21 mouse cellular contexts compared by ENCODE assay signal in genomic region chr13:42905818-42906217, GRCm38 (mm10).
A peak's percentile ranks its signal among the peaks of the same experiment; 100 is the strongest.
DNase-seq lines count a peak whose midpoint lies in the region; ATAC-seq and TF ChIP-seq lines count a peak whose summit lies in the region.
"Had no signal": no experiment of that assay in that cellular context is flagged by ENCODE, and none has a peak within 500 bp of the region (broad histone marks: within the 10 kb centered on the region; RNA-seq: fewer than 3 reads in every experiment).

No protein-coding gene starts in this region.

- WGBS in heart, embryonic 13.5 days = 35% methylated on average over 4 of the region's 4 CpGs

- peaks cover 23% of the 10 kb centered on the region for H3K4me1 ChIP-seq in heart, embryonic 13.5 days
- H3K4me1 ChIP-seq in CH12.LX (ENCODE audit: control insufficient read depth in 1 of 2, insufficient read depth in 2 of 2) = peaks cover 0 to 19% of the 10 kb centered on the region in 2 experiments; a peak in 2 of 4 replicates
- H3K4me1 ChIP-seq: megakaryocyte, embryonic 14.5 days had no signal

- TF ChIP-seq RAD21 in CH12.LX (IDR thresholded peaks at IDR 0.05; ENCODE audit: low read depth, low read length) = no peak

- dilution Hi-C loops in CH12.LX (cut with MboI; ENCODE audit: extremely low pct_ligation_motif_present, extremely low pct_unique_long_range_greater_than_20kb, low sequenced_read_pairs) = no loop called here

- TF ChIP-seq POLR2A in CH12.LX (IDR thresholded peaks at IDR 0.05; ENCODE audit: low read depth, low read length) = no peak

- no peak for TF ChIP-seq CTCF in CH12.LX (conservative IDR thresholded peaks at IDR 0.05 in 1 of 2, IDR thresholded peaks at IDR 0.05 in 1 of 2; ENCODE audit: low read depth in 2 of 2, low read length in 2 of 2)

- peak; percentile 46 to 58 for DNase-seq in cerebellum, postnatal 14 days
- DNase-seq in cerebellum, adult 9-11 months = no peak
- no peak for DNase-seq in heart, postnatal 4 days
- peak; percentile 53 for DNase-seq in CH12.LX (ENCODE audit: extremely low read depth)
- DNase-seq in urinary bladder, postnatal 36 days (ENCODE audit: low spot score in 2 of 2) = no peak
- DNase-seq: adrenal gland, postnatal 10 days; gastrocnemius, postnatal 36 days; kidney, adult 2 months; kidney, postnatal 14 days; lung, postnatal 14 days; midbrain, embryonic 14.5 days; thymus, postnatal 25 days had no signal

- H3K9me3 ChIP-seq in heart, embryonic 13.5 days = no peaks in the 10 kb centered on the region
- no peaks in the 10 kb centered on the region for H3K9me3 ChIP-seq in CH12.LX (replicated peaks; ENCODE audit: low read length)
- H3K9me3 ChIP-seq: embryonic facial prominence, embryonic 12.5 days; forebrain, embryonic 15.5 days; hindbrain, embryonic 10.5 days; limb, embryonic 15.5 days; neural tube, embryonic 13.5 days had no signal

- H3K4me3 ChIP-seq in heart, embryonic 13.5 days = no peak overlapping the region
- H3K4me3 ChIP-seq in CH12.LX (replicated peaks in 1 of 3; ENCODE audit: low read depth in 2 of 3, low read length in 2 of 3, poor library complexity in 1 of 3) = no peak overlapping the region
- H3K4me3 ChIP-seq: embryonic facial prominence, embryonic 12.5 days; erythroblast, embryonic 14.5 days; forebrain, embryonic 15.5 days; hindbrain, embryonic 10.5 days; limb, embryonic 15.5 days; megakaryocyte, embryonic 14.5 days; neural tube, embryonic 13.5 days had no signal

- in situ Hi-C loops in CH12.LX (cut with MboI; ENCODE audit: low pct_ligation_motif_present, low pct_unique_long_range_greater_than_20kb, low sequenced_read_pairs) = no loop called here

- H3K27me3 ChIP-seq in heart, embryonic 13.5 days (replicated peaks) = no peaks in the 10 kb centered on the region
- no peaks in the 10 kb centered on the region for H3K27me3 ChIP-seq in CH12.LX (replicated peaks)
- H3K27me3 ChIP-seq: embryonic facial prominence, embryonic 12.5 days; forebrain, embryonic 15.5 days; limb, embryonic 15.5 days; megakaryocyte, embryonic 14.5 days; neural tube, embryonic 13.5 days had no signal

- H3K9ac ChIP-seq in heart, embryonic 13.5 days = peak overlapping the region; percentile 21; the same call in 1 of the 2 replicates
- no peak overlapping the region for H3K9ac ChIP-seq in CH12.LX (ENCODE audit: insufficient read depth, low read depth)
- H3K9ac ChIP-seq: embryonic facial prominence, embryonic 12.5 days; forebrain, embryonic 15.5 days; limb, embryonic 15.5 days; neural tube, embryonic 13.5 days had no signal

- H3K79me2 ChIP-seq in CH12.LX (replicated peaks; ENCODE audit: control insufficient read depth, extremely low read depth, insufficient read depth, poor library complexity, severe bottlenecking) = no peaks in the 10 kb centered on the region

- H3K4me2 ChIP-seq in heart, embryonic 13.5 days = no peak overlapping the region
- no peak overlapping the region for H3K4me2 ChIP-seq in CH12.LX (ENCODE audit: insufficient read depth, low read depth, poor library complexity, severe bottlenecking)
- H3K4me2 ChIP-seq: embryonic facial prominence, embryonic 12.5 days; forebrain, embryonic 15.5 days; limb, embryonic 15.5 days; neural tube, embryonic 13.5 days had no signal

- no peaks in the 10 kb centered on the region for H3K36me3 ChIP-seq in heart, embryonic 13.5 days
- H3K36me3 ChIP-seq in CH12.LX (replicated peaks in 1 of 2; ENCODE audit: control insufficient read depth in 1 of 2, insufficient read depth in 1 of 2, low read length in 1 of 2) = no peaks in the 10 kb centered on the region
- H3K36me3 ChIP-seq: embryonic facial prominence, embryonic 12.5 days; forebrain, embryonic 15.5 days; hindbrain, embryonic 10.5 days; limb, embryonic 15.5 days; neural tube, embryonic 13.5 days had no signal

- no peak for TF ChIP-seq EP300 in CH12.LX (IDR thresholded peaks at IDR 0.05; ENCODE audit: low read length)

- H3K27ac ChIP-seq in heart, embryonic 13.5 days (replicated peaks) = peak overlapping the region; percentile 33; the same call in 1 of the 2 replicates
- H3K27ac ChIP-seq in CH12.LX (ENCODE audit: insufficient read depth, low read depth) = no peak overlapping the region
- H3K27ac ChIP-seq: embryonic facial prominence, embryonic 12.5 days; forebrain, embryonic 15.5 days; hindbrain, embryonic 10.5 days; limb, embryonic 15.5 days; neural tube, embryonic 13.5 days had no signal

- ATAC-seq in heart, embryonic 13.5 days (ENCODE audit: extremely low read depth, insufficient number of reproducible peaks, low FRiP score, low TSS enrichment) = no peak
- ATAC-seq in granulocyte monocyte progenitor cell, adult 5-6 weeks (replicated peaks; ENCODE audit: poor library complexity, severe bottlenecking) = peak; percentile 35; the same call in 1 of the 2 replicates
- ATAC-seq: forebrain, embryonic 15.5 days had no signal

TF ChIP-seq in CH12.LX, 34 proteins besides CTCF, POLR2A, EP300 and RAD21:
- TF ChIP-seq ZKSCAN1 (IDR thresholded peaks at IDR 0.05; ENCODE audit: borderline replicate concordance, low read depth, low read length) = no peak
- TF ChIP-seq RCOR1 (conservative IDR thresholded peaks at IDR 0.05; ENCODE audit: low read depth, low read length) = no peak
- TF ChIP-seq JUND (conservative IDR thresholded peaks at IDR 0.05; ENCODE audit: low read depth, low read length) = no peak
- no peak for TF ChIP-seq TCF12 (IDR thresholded peaks at IDR 0.05; ENCODE audit: low read depth, low read length)
- no peak for TF ChIP-seq HCFC1 (IDR thresholded peaks at IDR 0.05; ENCODE audit: low read depth, low read length)
- no peak for TF ChIP-seq ELF1 (IDR thresholded peaks at IDR 0.05; ENCODE audit: low read depth, low read length)
- TF ChIP-seq UBTF (IDR thresholded peaks at IDR 0.05; ENCODE audit: low read depth, low read length) = no peak
- no peak for TF ChIP-seq KAT2A (IDR thresholded peaks at IDR 0.05; ENCODE audit: insufficient replicate concordance, low read length)
- TF ChIP-seq ETS1 (conservative IDR thresholded peaks at IDR 0.05; ENCODE audit: low read depth, low read length) = no peak; the same call in 1 of the 2 replicates
- no peak for TF ChIP-seq MEF2A (IDR thresholded peaks at IDR 0.05; ENCODE audit: borderline replicate concordance, low read depth, low read length)

Comparison
In these comparisons a context has a peak if more than half of its experiments do, and no peak if none do; other contexts are left out.
1. DNase-seq: peak in cerebellum, postnatal 14 days (2 of 2) and CH12.LX (single experiment); none in cerebellum, adult 9-11 months (single experiment), heart, postnatal 4 days (single experiment) and urinary bladder, postnatal 36 days (0 of 2).